Mouse (Mus musculus) megakaryocyte, embryonic 14.5 days (primary cell): ENCODE measurements around the gene Ndufs2. TPM values are rescaled to one million over a fixed set of nuclear protein-coding genes. Genes with fewer than 3 reads are reported as not detected.
A peak's percentile ranks its signal among the peaks of the same experiment; 100 is the strongest.

Experiments used
- H3K27me3 ChIP-seq: replicated peaks from 2 replicates; pipeline ENCODE3; 2012; ENCODE audit warnings: inconsistent platforms
- H3K36me3 ChIP-seq: replicated peaks from 2 replicates; pipeline ENCODE3; 2012; ENCODE audit warnings: low read length, inconsistent platforms, mixed read lengths
- H3K4me1 ChIP-seq: 2 replicates; pipeline ENCODE4 v1.6.1; 2012; ENCODE audit warnings: inconsistent platforms
- H3K4me3 ChIP-seq: replicated peaks from 2 replicates; pipeline ENCODE3; 2012; ENCODE audit warnings: moderate library complexity, mild to moderate bottlenecking, inconsistent platforms
- H3K9me3 ChIP-seq: 2 replicates; pipeline ENCODE4 v1.6.1; 2012; ENCODE audit warnings: inconsistent platforms
- FLI1 ChIP-seq: IDR thresholded peaks from 2 replicates; pipeline ENCODE4 v1.6.1; 2012; ENCODE audit warnings: low read length, inconsistent platforms, mixed read lengths
- GATA1 ChIP-seq: IDR thresholded peaks from 3 replicates; pipeline ENCODE4 v1.6.1; 2012; ENCODE audit warnings: mixed read lengths, low read length, inconsistent platforms, borderline replicate concordance
- polyA plus RNA-seq: library from polyadenylated mRNA; stranded (reverse); fragments of >175 nt; gene quantifications from 2 replicates; pipeline ENCODE4 v1.2.3, GENCODE M21; 2012; ENCODE audit warnings: low replicate concordance; ENCODE audit not compliant: insufficient read depth

Gene Ndufs2
- polyA plus RNA-seq, 1 experiment, result 49.7 TPM

- no peak for TF ChIP-seq FLI1
- no peak for TF ChIP-seq GATA1
- Histone ChIP-seq H3K36me3 (peaks cover 3% of the 10 kb centered on the region), H3K4me3 (no peak overlapping the region), H3K27me3 (peaks cover 10% of the 10 kb centered on the region), H3K4me1 (peaks cover 32% of the 10 kb centered on the region), H3K9me3 (peaks cover 9% of the 10 kb centered on the region)
Measured at GRCm38 (mm10) chr1:171203471-171204248, 47.5 kb downstream of the Ndufs2 start.

GRCm38 (mm10) chr1:171200769-171201168 lies 50.4 kb downstream of the Ndufs2 start:
- peaks cover 18% of the 10 kb centered on the region for H3K27me3 ChIP-seq
- H3K4me1 ChIP-seq, result peaks cover 22% of the 10 kb centered on the region
- no peaks in the 10 kb centered on the region for H3K36me3 ChIP-seq
- H3K9me3 ChIP-seq, result peaks cover 9% of the 10 kb centered on the region
- TF ChIP-seq GATA1 (no peak), FLI1 (no peak)
- no peak overlapping the region for H3K4me3 ChIP-seq

GRCm38 (mm10) chr1:171199532-171199931 lies 51.7 kb downstream of the Ndufs2 start:
- Histone ChIP-seq H3K9me3 (peaks cover 9% of the 10 kb centered on the region), H3K36me3 (no peaks in the 10 kb centered on the region), H3K27me3 (peaks cover 27% of the 10 kb centered on the region), H3K4me3 (no peak overlapping the region), H3K4me1 (peaks cover 19% of the 10 kb centered on the region)
- no peak for TF ChIP-seq FLI1
- TF ChIP-seq GATA1, result no peak

GRCm38 (mm10) chr1:171195887-171196397 lies 55.2 kb downstream of the Ndufs2 start, which contains the start of gene Pcp4l1:
Pcp4l1 (minus strand) TSS chr1:171196268.
- TF ChIP-seq FLI1, result no peak
- TF ChIP-seq GATA1, result no peak
- Histone ChIP-seq H3K27me3 (peaks cover 56% of the 10 kb centered on the region), H3K4me3 (peak within 1 kb of the TSS; percentile 94)

GRCm38 (mm10) chr1:171195046-171195822 lies 56.0 kb downstream of the Ndufs2 start:
- Histone ChIP-seq H3K4me1 (peaks cover 31% of the 10 kb centered on the region), H3K4me3 (peak overlapping the region; percentile 94), H3K36me3 (peaks cover 16% of the 10 kb centered on the region), H3K27me3 (peaks cover 60% of the 10 kb centered on the region), H3K9me3 (peaks cover 16% of the 10 kb centered on the region)
- no peak for TF ChIP-seq FLI1

More at GRCm38 (mm10) chr1:171195887-171196397, 55.2 kb downstream of the Ndufs2 start, which contains the start of gene Pcp4l1:
- Histone ChIP-seq H3K4me1 (peaks cover 31% of the 10 kb centered on the region), H3K9me3 (peaks cover 9% of the 10 kb centered on the region), H3K36me3 (peaks cover 9% of the 10 kb centered on the region)

- Histone ChIP-seq H3K36me3 (peaks cover 16% of the 10 kb centered on the region), H3K27me3 (peaks cover 59% of the 10 kb centered on the region), H3K4me3 (peak overlapping the region; percentile 94), H3K4me1 (peaks cover 38% of the 10 kb centered on the region), H3K9me3 (peaks cover 16% of the 10 kb centered on the region)
- no peak for TF ChIP-seq FLI1
- TF ChIP-seq GATA1, result no peak
Measured at GRCm38 (mm10) chr1:171193911-171194830, 57.0 kb downstream of the Ndufs2 start.

GRCm38 (mm10) chr1:171193093-171193840 lies 57.9 kb downstream of the Ndufs2 start:
- H3K27me3 ChIP-seq, result peaks cover 53% of the 10 kb centered on the region

DNA sequence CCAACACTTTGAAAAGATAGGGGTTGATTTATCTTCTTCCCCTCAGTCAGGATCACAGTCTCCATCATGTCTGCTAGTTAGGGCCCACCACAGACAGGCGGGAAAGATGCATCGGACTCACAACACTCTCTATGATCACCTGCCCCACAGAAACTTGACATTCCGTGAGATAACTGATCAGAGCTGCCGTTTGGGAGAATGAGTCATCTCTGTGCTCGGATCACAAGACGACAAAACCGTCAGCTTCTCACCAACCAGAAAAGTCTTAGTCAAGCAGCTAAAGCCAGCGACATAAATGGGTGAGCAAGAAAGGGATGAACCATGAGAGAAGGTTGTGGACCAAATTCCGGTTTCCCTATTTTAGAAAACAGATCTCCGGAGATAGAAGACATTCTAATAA lies 58.9 kb downstream of the Ndufs2 start:
- H3K4me3 ChIP-seq, result no peak overlapping the region
- peaks cover 50% of the 10 kb centered on the region for H3K4me1 ChIP-seq
- H3K9me3 ChIP-seq, result peaks cover 8% of the 10 kb centered on the region; the same call in 1 of the 2 replicates
- H3K27me3 ChIP-seq, result peaks cover 51% of the 10 kb centered on the region
- no peak for TF ChIP-seq FLI1
- TF ChIP-seq GATA1, result no peak
- peaks cover 16% of the 10 kb centered on the region for H3K36me3 ChIP-seq

More at GRCm38 (mm10) chr1:171193093-171193840, 57.9 kb downstream of the Ndufs2 start:
- H3K4me3 ChIP-seq, result peak overlapping the region; percentile 94
- peaks cover 43% of the 10 kb centered on the region for H3K4me1 ChIP-seq
- TF ChIP-seq FLI1, result no peak
- TF ChIP-seq GATA1, result no peak
- peaks cover 12% of the 10 kb centered on the region for H3K9me3 ChIP-seq
- H3K36me3 ChIP-seq, result peaks cover 16% of the 10 kb centered on the region
